Mouse (Mus musculus): ENCODE results near the gene Fstl5.

- TF ChIP-seq CTCF (IDR thresholded peaks at IDR 0.05; ENCODE audit: control insufficient read depth, insufficient read depth, low read length): no peak
- TF ChIP-seq POLR2A (IDR thresholded peaks at IDR 0.05; ENCODE audit: borderline replicate concordance, control insufficient read depth, low read depth, low read length): no peak
These were observed 242.9 kb downstream of the Fstl5 start for GRCm38 (mm10) chr3:76316991-76317390.

All from bone marrow, adult 2 months (tissue).